Mouse (Mus musculus): Measurements from ENCODE around the gene Zfand4.

GRCm38 (mm10) chr6:116267110-116267423 is 3.0 kb downstream of the Zfand4 start:
- TF ChIP-seq POLR2A (IDR thresholded peaks at IDR 0.05; ENCODE audit: borderline replicate concordance, insufficient read depth, low read length) (no peak), CTCF (IDR thresholded peaks at IDR 0.05; ENCODE audit: borderline replicate concordance, insufficient read depth, low read depth, low read length) (no peak)

All from cerebellum, adult 2 months (tissue).